Mouse (Mus musculus): ENCODE data around the gene Abr. TPM values are rescaled to one million over a fixed set of nuclear protein-coding genes. Genes with fewer than 3 reads are reported as not detected.

The Abr gene
- total RNA-seq (2021): 10 to 100 TPM; 11.3 to 11.6 TPM
- long read RNA-seq, experiment 1, partial matches to known transcripts: 2 of 4 reads
- long read RNA-seq, experiment 1, other reads (novel, unspliced or antisense): 2 of 4 reads
- long read RNA-seq, experiment 2, full-length matches to known transcripts: 3 of 11 reads
- long read RNA-seq, experiment 2, partial matches to known transcripts: 1 of 11 reads
- long read RNA-seq, experiment 2, other reads (novel, unspliced or antisense): 7 of 11 reads

DNA sequence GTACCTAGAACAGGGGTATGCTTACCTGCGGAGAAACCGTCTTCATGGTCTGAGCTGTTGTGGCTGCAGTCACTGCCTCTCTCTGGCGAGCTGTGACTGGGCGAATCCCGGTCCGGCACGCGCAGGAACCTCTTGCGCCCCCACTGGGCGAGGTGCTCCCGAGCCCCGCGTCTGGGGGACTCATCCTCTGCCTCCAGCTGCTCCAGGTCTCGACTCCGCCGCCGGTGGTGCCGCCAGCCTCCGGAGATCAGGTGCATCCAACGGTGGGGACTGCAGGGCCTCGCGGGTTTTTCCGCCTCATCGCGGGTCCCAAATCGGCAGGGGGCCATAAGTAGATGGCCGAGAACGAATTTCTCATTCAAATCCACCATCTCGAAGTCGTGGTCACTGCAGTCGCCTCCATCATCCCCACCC, at the start of gene Abr:
Gene Abr (minus strand): TSS at position 163 of the 414 bp plus-strand sequence.
- no peak for DNase-seq

DNA sequence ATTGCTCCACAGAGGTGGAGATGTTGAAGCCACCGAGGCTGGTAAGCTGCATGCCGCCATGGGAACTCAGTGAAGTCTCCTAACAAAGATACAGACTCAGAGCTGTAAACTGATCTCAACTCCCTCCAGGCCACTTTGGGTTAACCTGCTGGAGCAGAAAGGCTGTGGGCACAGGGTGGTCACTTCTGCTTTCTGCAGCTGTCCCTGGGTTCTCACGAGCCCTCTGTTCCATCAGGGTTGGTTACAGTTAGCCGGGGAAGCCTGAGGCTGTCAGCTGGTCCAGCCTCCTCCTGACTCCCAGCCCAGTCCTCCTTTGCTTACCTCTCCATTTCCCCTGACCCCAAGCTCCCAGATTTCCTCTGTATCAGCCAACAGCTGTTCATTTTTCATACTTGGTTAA, 45.7 kb upstream of the Abr start:
- DNase-seq: no peak

DNA sequence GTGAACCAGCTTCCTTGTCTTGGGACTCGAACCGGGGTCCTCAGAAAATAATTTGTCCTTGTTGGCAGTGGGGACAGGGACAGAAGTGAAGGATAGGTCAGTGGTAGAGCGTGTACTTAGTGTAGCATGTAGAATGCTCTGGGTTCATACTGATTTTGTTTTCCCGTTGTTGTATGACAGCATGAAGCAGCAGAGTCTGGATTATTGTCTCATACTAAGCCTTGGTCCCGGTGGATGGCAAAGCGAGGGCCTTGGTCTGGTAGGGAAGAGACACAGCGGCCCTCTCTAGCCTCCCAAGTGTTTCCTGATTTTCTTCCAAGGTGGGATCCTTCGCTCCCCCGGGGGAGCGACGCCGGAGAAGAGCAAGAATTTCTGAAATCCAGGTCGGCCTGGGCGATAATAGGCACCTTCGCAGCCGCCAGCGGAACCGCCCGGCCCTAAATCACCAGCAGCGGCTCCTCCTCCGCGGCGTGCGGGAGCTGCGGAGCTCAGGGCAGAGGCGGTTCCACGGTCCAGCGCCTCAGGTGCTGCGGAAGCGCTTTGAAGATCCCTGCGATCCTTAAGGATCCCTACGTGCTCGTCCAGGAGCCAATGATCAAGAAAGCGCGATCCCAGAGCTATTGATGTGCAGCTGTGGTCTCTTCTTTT, 44.0 kb upstream of the Abr start:
- no peak for DNase-seq

DNA sequence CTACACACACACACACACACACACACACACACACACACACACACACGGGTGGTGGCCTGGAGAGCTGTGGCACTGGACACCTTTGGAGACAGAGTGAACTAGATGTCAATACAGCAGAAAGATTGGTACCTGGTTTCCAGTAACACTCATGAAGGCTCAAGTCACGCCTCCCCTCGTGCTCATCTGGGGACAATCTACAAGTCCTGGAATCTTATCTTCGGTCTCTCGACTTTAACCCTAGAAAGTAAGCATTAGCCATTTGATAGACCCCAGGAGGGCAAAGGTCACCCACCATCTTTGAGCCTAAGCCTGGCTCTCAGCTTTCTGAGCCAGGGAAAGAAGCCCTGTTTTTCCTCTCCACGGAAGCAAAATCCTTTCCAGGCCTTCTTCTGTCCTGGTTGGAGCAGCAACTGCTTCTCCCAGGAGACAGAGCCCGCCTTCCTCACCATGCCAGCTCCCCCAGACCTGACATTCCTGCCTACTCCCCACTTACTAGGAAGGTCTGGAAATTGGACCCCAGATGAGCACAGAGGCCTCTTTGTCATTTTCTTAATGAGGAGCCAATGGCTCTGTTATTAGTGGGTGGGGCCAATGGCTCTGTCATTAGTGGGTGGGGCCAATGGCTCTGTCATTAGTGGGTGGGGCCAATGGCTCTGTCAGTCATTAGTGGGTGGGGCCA, 39.8 kb upstream of the Abr start:
- DNase-seq: no peak

DNA sequence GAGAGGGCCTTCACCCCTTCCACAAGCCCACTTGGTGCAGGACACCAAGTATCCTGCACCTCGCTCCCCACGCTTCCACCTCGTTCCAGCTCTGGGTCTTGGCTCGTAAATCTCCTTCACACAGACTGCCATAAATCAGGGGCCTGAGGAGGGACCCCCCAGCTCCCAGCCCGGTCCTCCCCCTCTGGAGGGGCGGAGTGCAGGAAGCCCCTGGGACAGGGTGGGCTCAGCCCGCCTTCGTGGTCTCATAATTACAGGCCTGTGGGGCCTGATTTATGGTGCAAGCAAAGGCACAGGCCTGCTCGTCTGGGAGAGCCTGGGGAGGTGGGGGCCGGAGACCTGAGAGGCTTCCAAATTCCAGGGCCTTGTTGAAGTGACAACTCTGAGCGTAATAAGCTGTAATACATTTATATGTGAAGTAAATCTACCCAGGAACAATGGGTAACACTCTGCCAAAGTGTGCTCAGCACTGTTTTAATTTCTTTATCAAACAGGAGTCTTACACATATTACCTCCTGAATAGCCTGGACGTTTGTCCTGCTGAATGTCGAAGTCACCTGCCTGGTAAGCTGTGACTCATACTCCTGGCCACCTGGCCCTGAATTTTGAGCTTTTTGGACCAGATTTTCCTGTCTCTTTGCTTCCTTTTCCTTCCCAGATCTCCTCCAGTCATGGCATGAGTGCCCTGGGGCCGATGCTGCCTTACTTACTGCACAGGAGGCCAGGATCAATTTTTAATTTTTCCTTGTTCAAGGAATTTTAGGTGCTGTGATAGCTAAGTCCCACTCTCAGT, 37.2 kb upstream of the Abr start:
- DNase-seq: no peak

DNA sequence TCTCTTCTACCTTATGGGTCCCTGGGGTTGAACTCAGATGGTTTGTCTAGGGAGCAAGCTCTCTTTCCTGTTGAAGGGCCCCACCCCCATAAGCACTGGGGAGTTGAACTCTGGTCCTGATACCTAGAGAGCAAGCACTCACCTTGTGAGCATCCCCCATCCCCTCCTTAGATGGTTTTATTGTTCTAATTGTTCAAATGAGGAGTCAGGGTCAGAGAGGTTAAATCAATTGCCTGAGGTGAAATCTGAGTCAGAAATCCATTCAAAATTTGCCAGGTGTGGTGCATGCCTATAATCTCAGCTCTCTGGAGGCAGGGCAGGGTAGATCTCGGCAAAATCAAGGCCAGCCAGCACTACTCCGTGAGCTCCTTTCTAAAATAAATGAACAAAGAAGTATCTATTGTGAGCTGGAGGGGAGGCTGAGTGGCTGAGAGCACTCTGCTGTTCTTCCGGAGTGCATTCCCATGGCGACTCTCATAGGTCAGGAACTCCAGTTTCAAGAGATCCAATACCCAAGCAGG, 35.4 kb upstream of the Abr start:
- DNase-seq: no peak

DNA sequence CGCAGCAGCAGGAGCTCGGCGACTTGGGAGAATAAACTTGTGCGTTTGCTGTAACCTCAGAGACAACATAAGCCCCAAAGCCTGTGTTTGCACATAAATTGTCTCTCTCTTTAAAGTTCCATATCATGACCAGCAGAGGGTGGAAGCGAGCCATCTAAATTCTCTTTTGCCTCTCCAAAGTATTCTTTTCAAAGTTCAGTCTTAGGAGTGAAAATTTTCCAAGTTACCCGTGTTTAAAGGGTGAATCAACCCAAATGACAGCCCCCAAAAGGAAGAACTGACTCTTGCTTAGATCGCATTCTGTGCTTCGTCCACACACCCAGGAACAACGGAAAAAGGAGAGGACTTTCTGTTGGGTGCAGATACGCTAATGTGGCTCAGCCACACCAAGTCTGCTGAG, 33.0 kb upstream of the Abr start:
- no peak for DNase-seq

DNA sequence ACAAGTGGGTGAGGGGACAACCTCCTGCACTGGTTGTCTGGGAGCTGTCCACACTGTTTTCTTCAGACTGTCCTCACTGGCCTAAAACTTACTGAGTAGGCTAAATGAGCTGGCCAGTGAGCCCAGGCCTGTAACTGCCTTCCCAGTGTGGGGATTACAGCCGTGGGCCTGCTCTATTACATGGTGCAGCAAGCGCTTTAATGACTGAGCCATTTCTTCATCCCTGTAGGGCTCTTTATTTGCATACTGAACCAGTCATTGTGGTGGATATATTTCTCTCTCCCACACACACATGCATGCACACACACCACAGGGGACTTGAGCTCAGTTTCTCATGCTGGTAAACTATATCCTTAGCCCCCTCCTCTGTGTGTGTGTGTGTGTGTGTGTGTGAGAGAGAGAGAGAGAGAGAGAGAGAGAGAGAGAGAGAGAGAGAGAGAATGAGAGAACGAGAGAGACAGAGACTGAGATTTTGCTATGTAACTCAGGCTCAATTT, 30.8 kb upstream of the Abr start:
- DNase-seq: no peak

DNA sequence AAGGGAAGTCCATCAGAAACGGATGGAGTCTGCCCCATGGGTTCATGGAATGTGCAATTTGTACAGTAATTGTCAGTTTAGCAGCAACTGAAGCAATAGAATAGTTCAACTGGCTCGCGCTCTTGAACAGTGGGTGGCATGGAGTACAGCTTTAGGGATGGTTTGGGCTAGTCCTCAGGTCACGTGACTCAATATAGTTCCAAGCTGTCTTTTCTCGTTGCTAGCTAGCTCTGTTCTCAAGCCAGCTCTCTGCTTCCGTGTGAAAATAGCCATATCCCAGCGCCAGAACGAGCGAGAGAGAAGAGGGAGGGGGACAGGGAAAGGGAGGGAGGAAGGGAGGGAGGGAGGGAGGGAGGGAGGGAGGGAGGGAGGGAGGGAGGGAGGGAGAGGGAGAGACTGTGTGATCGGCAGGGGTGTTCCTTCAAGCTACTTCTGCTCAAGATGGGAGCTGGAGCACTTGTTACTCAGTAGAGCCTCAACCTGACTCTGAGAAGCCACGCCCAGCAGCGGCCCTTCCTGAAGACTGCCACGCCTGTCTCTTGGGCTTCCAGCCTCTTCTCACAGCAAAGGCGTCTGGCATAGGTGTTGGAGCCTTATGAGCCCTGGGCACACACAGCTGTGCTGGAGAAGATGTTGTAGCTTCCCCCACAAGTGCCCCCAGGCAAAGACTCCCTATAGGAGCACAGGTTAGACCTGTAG, 28.9 kb upstream of the Abr start:
- DNase-seq: no peak

DNA sequence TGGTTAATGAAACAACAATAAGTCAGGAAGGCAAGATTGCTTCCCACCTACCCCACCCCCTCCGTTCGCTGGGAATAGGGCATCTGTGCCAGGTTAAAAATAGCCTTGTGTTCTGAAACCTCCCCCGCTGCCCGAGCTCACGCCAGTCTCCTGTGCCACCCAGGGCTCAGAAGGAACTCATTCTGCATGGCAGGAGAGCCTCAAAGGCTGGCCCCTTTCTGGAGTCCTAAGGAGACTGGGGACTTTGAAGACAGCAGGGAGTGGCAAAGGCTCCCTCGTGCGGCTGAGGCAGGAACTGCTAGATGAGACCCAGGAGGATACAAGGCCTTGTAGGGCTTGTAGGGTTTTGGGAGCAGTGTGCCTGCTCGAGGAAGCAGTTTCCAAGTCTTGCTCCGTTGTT, 25.4 kb upstream of the Abr start:
- peak; percentile 39 for DNase-seq

DNA sequence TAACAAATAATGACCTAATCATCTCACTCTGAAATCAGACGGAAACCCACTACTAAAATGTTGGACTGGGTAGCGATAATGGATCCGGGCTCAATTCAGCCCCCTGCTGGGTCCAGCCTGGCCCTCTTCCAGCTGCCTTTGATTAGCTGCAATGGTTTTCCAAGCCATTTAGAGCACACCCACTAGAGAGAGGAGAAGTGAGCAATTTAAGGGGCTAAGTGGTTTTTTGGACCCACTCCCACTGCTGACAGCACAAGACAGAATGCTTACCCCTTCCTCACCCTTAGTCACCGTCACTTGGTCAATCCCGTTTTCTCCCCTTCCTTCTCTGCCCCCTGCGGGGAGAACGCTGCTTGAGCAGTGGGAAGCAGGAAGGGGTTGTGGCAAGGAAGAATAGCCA, 24.9 kb upstream of the Abr start:
- no peak for DNase-seq

DNA sequence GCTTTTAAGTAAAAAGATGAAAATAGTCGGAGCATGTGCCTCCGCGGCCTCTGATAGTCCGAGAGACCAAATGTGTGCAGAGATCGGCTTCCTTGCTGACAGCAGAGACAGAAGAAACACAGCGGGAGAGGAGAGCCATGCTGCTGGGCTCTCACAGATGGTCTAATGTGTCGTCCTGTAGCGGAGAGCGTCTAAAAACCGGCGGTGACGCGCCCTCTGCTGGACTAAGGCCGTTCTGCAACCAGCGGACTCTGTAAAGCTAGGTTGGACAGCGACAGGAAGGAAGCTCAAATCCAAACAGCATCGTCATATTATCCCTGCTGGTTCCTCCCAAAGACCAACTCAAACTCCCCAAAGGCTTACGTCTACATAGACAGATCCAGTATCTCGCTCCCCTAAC, 23.8 kb upstream of the Abr start:
- DNase-seq: peak; percentile 67

DNA sequence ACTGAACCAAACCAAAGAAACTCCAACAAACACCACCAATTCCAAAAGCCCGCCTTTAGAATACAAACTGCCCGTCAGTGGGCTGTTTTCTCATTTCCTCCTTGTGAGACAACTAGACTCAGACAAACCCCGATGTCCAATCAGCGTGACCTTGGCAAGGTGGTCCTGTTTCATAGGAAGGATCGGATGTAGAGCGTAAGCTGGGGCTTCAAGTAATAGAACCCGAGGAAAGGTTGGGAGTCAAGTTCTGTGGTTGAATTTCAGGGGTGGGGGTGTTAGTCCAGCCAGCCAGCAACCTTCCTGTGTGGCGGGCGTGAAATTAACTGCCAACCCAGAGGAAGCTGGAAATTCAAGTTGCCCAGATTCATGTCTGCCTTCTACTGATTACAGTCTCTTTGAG, 22.9 kb upstream of the Abr start:
- no peak for DNase-seq

DNA sequence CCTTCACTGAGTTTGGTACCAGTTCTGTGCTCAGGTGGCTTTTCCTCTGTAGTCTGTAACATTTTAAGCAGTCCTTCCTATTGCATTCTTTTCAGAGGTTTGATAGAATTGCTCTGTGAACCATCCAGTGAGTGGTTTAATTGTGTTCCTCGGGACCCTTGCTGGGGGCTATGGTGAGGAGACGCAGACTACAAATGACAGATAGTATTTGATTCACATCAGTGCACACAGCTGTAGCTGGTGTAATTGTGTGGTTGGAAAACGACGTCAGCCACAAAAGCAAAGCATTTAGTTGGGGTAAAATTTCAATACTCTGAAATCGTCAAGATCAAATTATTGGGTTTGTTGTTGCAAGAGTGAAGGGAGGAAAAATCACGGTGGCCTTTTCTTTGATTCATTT, 22.1 kb upstream of the Abr start:
- no peak for DNase-seq

DNA sequence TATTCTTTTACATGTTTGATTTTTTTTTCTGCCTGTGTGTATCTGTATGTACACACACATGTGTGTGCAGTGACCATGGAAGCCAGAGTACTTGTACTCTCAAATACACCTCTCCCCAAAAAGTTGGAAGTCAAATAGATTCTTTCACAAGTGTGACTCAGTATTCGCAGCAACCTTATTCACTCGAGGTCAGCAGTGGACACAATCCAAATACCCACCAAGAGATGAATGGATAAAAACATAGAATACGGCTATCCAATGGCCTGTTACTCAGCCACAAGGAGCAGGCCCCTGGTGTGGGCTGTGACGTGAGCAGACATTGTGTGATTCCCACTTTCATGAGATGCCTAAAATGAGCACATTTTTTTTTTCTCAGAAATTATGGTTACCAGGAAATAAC, 18.1 kb upstream of the Abr start:
- DNase-seq: no peak

DNA sequence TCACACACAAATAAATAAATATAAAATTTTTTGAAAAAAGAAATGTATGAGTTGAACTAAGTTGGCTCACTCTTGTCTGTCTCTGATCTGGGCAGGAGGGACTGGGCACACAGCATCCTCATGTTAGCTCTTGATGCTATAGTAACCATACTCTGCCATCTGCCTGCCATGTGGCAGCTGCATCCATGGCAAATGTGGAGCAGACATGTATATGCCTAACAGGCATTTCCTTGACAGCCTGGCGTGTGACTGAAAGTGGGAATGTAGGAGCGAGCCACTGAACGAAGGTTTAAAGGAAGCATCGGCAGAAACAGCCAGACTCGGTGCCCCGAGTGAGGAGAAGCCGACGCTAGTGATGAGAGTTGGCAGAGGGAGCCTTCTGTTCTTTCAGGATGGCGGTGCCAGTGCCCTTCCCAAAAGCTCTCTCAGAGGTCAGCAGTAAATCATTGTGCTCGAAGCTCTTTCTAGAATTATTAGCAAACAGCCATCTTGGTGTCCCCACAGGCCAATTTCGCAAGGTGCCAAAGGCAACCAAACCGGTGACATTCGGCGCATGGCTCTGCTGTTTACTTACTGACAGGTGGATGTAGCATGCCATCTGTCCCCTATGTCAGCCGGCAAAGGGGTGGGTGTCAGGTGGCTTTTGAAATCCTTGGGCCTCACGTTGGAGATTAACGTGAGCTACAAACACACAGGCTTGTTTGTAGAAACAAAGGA, 17.3 kb upstream of the Abr start:
- no peak for DNase-seq

DNA sequence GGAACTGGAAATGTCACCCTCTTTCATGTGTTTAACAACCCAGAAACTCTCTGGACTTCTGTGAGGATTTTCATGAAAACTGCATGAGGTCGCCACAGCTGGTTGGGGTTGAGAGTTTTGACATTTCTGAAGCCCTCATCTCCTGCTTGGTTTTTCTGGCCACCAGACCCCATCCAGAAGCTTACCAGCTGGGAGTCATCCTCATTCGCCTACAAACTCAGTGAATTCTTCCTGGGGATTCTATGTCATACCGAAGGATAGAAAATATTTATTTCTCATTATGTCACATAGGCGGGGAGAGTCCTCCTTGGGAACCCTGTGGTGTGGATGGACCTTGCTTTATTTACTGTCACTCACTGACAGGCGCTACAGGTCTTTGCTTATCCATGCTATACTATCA, 8.4 kb upstream of the Abr start:
- DNase-seq: no peak

DNA sequence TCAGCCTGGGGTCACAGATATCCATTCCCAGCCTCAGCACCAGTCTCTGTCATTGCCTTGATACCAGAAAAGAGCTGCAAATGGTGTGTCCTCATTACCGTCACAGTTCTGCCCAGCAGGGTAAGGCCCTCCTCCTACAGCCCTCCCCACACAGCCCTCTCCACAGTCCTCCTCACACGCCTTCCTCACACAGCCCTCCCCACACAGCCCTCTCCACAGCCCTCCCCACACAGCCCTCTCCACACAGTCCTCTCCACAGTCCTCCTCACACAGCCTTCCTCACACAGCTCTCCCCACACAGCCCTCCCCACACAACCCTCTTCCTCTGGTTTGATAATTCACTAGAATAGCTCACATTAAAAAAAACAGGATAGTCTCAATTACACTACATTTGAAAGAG, 7.9 kb upstream of the Abr start:
- DNase-seq: no peak

DNA sequence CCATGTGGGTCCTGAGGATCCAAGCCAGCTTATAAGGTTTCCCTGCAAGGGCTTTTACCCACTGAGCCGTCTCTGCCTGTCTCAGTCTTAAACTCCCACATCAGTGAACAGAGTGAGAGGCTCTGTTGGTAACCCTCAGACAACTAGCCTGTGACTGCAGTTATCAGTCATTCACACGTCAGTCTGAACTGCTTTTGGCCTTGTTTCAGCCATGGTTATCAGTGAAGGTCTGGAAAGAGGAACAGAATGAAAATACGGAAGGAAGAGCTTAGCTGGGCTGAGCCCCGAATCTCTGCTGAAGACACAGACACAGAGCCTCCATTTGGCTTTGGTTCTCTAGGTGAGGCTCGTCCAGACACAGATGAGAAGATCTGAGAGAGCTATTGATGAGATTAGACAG, 6.5 kb upstream of the Abr start:
- no peak for DNase-seq

DNA sequence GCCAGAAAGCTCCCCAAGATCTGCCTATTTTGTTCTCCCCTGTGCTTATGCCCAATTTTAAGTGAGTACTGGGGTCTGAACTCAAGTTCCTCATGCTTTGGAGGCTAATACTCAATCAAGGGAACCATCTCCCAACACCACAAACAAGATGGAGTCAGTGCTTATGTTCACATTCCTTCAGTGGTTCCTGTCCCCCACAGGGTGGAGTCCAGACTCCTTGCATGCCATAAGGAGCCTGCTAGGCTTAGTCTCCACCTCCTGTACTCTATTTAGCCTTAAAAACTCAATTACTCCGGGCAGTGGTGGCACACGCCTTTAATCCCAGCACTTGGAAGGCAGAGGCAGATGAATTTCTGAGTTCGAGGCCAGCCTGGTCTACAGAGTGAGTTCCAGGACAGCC, 2.8 kb upstream of the Abr start:
- no peak for DNase-seq

DNA sequence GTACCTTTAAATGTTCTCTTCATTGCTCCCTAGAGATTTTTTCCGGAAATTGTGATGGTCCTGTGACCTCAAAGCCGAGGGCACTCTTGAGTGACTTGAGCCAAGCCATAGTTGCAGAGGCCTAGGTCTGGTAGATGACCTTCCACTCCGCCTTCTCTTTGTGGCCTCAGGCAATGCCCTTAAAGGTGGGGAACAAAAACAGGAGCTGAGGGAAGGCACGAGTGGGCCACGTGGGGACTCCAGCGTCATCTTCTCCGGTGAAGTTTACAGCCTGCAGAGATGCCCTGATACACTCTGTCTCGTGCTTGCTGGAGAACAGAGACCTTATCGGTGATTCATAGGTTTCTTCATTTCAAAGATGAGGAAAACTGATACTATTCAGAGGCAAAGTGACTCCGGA, 2.0 kb upstream of the Abr start:
- no peak for DNase-seq

Data from gastrocnemius, postnatal 25 days (tissue).